Mouse (Mus musculus): Measurements from ENCODE around the gene Drd4.

- TF ChIP-seq POLR2A (IDR thresholded peaks at IDR 0.05; ENCODE audit: low read depth, low read length) (no peak), CTCF (IDR thresholded peaks at IDR 0.05; ENCODE audit: borderline replicate concordance, insufficient read depth, low read length) (no peak)
These were observed 9.1 kb upstream of the Drd4 start for GRCm38 (mm10) chr7:141282756-141283155.
